Mouse (Mus musculus): ENCODE results near the gene Ccng2. TPM values are rescaled to one million over a fixed set of nuclear protein-coding genes. Genes with fewer than 3 reads are reported as not detected.
A peak's percentile ranks its signal among the peaks of the same experiment; 100 is the strongest.

Ccng2 gene
- polyA plus RNA-seq, 1 experiment from 2014 or later = 99.3 TPM

DNA sequence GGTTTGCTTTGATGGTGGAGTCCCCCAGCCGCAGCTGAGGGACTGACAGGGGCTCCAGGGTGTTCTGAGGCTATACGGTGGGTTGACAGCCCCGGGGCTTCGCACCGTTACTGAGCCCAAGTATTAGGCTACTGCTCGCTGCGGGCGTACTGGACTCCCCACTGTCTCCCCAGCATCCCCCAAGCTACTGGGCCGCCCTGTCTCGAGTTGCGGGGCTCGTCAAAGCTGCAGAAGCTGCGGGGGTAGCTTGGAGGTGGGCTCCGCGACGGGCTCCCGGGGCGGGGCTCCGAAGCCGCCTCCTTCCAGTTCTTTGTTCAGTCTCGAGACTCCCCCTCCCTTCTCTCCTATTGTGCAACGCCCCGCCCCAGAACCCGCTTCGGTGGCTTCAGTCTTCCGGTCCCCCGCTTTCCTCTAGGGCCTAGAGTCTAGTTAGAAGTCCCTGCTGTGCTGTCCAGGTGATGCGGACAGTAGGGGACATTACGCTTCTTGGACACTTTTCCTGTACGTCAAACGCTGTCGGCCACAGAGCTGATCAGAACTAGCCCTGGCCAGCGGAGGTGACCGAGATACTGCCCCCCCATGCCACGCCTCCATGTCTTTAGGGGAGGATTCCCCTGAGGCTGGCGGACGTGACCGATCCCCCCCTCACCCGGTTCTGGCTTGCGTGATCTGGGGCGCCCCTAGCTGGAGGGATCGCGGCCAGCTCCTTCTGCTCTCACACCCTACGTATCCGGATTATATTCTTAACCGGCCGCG, 972 bp downstream of the Ccng2 start:
- Histone ChIP-seq H3K4me1 (ENCODE audit: control insufficient read depth, insufficient read depth, low read length) (peaks cover 8% of the 10 kb centered on the region; the same call in 1 of the 2 replicates), H3K9ac (ENCODE audit: low read length) (peak overlapping the region; percentile 97), H3K4me2 (ENCODE audit: low read depth) (peak overlapping the region; percentile 62), H3K9me3 (ENCODE audit: control insufficient read depth, low read length) (no peaks in the 10 kb centered on the region), H3K27ac (ENCODE audit: low read depth, low read length) (peak overlapping the region; percentile 94), H3K27me3 (ENCODE audit: control insufficient read depth, insufficient read depth, low read length) (no peaks in the 10 kb centered on the region), H3K36me3 (ENCODE audit: control insufficient read depth, insufficient read depth, low read length) (peaks cover 12% of the 10 kb centered on the region), H3K4me3 (ENCODE audit: low read depth, low read length) (peak overlapping the region; percentile 98)
- WGBS = under 1% methylated on average over 48 of the region's 48 CpGs
- ATAC-seq (ENCODE audit: insufficient read depth, low FRiP score, low TSS enrichment) (peak; percentile 69), DNase-seq (ENCODE audit: low spot score) (peak; percentile 90)

DNA sequence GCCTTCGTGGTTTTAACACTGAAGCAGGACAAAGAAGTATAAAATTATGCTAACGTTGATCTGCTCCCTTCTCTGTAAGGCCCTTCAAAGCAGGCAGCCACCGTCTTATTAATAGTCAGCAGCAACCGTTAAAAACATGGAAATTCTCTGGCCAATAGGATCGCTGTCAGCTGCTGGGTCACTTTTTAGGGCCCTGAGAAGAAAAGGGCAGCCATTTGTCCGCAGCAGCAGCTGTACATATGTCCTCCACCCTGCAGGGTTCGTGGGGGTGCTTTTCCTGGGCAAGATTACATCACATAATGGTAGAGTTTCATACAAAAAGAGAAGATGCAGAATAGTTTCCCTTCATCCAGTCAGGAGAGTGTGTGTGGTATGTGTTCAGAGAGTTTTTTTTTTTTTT, 3.0 kb downstream of the Ccng2 start:
- Histone ChIP-seq H3K27me3 (ENCODE audit: control insufficient read depth, insufficient read depth, low read length) (no peaks in the 10 kb centered on the region), H3K4me3 (ENCODE audit: low read depth, low read length) (peak overlapping the region; percentile 98; the same call in 1 of the 2 replicates), H3K36me3 (ENCODE audit: control insufficient read depth, insufficient read depth, low read length) (peaks cover 25% of the 10 kb centered on the region), H3K27ac (ENCODE audit: low read depth, low read length) (no peak overlapping the region), H3K4me1 (ENCODE audit: control insufficient read depth, insufficient read depth, low read length) (peaks cover 8% of the 10 kb centered on the region; the same call in 1 of the 2 replicates), H3K4me2 (ENCODE audit: low read depth) (peak overlapping the region; percentile 62), H3K9me3 (ENCODE audit: control insufficient read depth, low read length) (no peaks in the 10 kb centered on the region), H3K9ac (ENCODE audit: low read length) (no peak overlapping the region)
- 55% methylated on average over 7 of the region's 7 CpGs for WGBS
- DNase-seq (ENCODE audit: low spot score) = peak; percentile 25
- no peak for ATAC-seq (ENCODE audit: insufficient read depth, low FRiP score, low TSS enrichment)

DNA sequence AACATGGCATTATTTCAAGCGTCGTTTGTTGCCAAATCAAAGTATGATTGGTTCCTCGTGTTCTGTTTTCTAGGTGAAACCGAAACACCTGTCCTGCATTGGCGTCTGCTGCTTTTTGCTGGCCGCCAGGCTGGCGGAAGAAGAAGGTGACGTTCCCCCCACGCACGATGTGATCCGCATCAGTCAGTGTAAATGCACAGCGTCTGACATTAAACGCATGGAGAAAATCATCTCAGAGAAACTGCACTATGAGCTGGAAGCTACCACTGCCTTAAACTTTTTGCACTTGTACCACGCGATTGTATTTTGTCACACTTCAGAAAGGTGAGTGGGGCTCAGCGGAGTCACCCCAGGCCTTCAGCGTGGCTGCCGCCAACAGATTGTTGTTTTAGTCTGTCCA, 3.7 kb downstream of the Ccng2 start:
- no peak for DNase-seq (ENCODE audit: low spot score)
- WGBS = 95% methylated on average over 18 of the region's 18 CpGs

DNA sequence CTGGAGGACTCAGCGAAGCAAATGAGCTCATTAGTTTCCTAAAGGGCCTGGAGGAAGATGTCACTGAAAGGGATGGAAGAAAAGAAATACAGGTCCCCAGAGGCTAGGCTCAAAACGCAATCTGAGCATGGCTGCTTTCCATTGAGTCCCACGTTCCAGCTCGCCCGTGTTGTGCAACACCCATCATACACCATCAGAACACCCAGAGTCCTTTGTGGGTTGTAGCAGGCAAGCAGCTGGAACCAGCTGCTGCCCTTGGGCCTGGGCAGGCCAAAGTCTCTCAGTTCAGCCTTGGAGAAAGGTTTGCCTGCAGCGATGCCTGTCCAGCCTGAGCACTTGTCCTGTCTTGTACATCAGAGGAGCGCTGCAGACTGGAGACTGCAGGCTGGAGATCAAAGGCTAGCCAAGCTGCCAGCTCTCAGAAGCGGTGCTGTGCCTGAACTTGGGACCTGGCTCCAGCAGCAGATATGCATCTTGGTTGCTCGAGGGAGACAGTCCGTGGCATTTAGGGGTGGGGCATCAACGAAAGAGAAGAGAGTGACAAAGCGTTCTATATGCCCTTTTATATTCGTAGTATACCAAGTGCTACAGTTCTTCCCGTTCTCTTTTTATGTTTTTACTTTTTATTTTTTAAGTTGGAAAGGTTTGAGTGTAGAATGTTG, 15.5 kb downstream of the Ccng2 start:
- 0 out of 2 replicates have a peak, but pooled peaks cover 3% of the 10 kb centered on the region for H3K36me3 ChIP-seq (ENCODE audit: control insufficient read depth, insufficient read depth, low read length)
- no peak overlapping the region for H3K4me3 ChIP-seq (ENCODE audit: low read depth, low read length)
- ATAC-seq (ENCODE audit: insufficient read depth, low FRiP score, low TSS enrichment) (no peak), DNase-seq (ENCODE audit: low spot score) (peak; percentile 12)
- H3K4me1 ChIP-seq (ENCODE audit: control insufficient read depth, insufficient read depth, low read length) = no peaks in the 10 kb centered on the region
- H3K9ac ChIP-seq (ENCODE audit: low read length) = no peak overlapping the region
- 83% methylated on average over 14 of the region's 14 CpGs for WGBS
- H3K27me3 ChIP-seq (ENCODE audit: control insufficient read depth, insufficient read depth, low read length) = no peaks in the 10 kb centered on the region
- H3K27ac ChIP-seq (ENCODE audit: low read depth, low read length) = no peak overlapping the region
- H3K9me3 ChIP-seq (ENCODE audit: control insufficient read depth, low read length) = no peaks in the 10 kb centered on the region
- H3K4me2 ChIP-seq (ENCODE audit: low read depth) = no peak overlapping the region

More for the DNA sequence above, 3.7 kb downstream of the Ccng2 start:
- H3K9ac ChIP-seq (ENCODE audit: low read length) = no peak overlapping the region
- peaks cover 8% of the 10 kb centered on the region; the same call in 1 of the 2 replicates for H3K4me1 ChIP-seq (ENCODE audit: control insufficient read depth, insufficient read depth, low read length)
- H3K27me3 ChIP-seq (ENCODE audit: control insufficient read depth, insufficient read depth, low read length) = no peaks in the 10 kb centered on the region
- no peak overlapping the region for H3K4me3 ChIP-seq (ENCODE audit: low read depth, low read length)
- ATAC-seq (ENCODE audit: insufficient read depth, low FRiP score, low TSS enrichment) = no peak
- H3K27ac ChIP-seq (ENCODE audit: low read depth, low read length) = no peak overlapping the region
- no peak overlapping the region for H3K4me2 ChIP-seq (ENCODE audit: low read depth)
- peaks cover 28% of the 10 kb centered on the region for H3K36me3 ChIP-seq (ENCODE audit: control insufficient read depth, insufficient read depth, low read length)
- no peaks in the 10 kb centered on the region for H3K9me3 ChIP-seq (ENCODE audit: control insufficient read depth, low read length)

DNA sequence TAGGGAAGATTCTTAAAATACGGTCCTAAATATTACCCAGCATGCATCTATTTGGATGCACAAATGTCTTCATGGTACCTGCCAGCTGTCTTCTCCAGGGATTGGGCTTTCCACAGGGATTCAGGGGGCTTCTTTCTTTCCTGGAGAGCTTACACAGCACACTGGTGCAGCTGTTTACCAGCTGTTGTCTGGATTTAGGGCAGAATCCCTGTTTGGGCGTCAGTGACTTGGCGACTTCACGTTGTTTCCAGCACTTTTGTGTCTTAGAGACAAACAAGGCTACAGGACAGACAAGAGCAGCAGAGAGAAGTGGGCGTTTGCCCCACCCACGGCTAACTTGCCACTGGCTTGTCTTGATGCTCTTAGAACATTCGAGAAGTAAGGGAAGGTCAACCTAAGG, 16.1 kb downstream of the Ccng2 start:
- no peak for ATAC-seq (ENCODE audit: insufficient read depth, low FRiP score, low TSS enrichment)

DNA sequence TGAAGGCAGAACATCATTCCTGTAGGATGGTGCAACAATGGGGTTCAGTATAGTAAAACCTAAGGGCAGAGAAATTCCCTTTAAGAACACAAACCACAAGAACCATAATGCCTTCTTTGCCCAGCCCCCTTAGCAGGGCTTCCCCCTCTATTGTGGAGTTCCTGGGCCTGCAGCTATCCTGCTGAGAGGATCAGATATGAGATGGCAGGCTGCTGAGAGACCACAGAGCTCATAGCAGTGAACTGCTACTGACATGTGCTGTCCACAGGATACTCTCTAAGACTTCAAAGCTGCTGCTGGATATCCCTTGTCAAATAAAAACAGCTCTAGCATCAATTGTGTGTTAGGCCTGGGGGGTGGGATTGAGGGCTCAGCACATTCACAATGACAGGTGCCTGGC, 21.5 kb downstream of the Ccng2 start:
- H3K27me3 ChIP-seq (ENCODE audit: control insufficient read depth, insufficient read depth, low read length) = no peaks in the 10 kb centered on the region
- H3K4me3 ChIP-seq (ENCODE audit: low read depth, low read length) = no peak overlapping the region
- no peaks in the 10 kb centered on the region for H3K36me3 ChIP-seq (ENCODE audit: control insufficient read depth, insufficient read depth, low read length)
- DNase-seq (ENCODE audit: low spot score) (no peak), ATAC-seq (ENCODE audit: insufficient read depth, low FRiP score, low TSS enrichment) (no peak)
- no peak overlapping the region for H3K27ac ChIP-seq (ENCODE audit: low read depth, low read length)
- H3K4me1 ChIP-seq (ENCODE audit: control insufficient read depth, insufficient read depth, low read length) = no peaks in the 10 kb centered on the region
- H3K9ac ChIP-seq (ENCODE audit: low read length) = no peak overlapping the region
- H3K4me2 ChIP-seq (ENCODE audit: low read depth) = no peak overlapping the region
- 0 out of 2 replicates have a peak, but pooled peaks cover 5% of the 10 kb centered on the region for H3K9me3 ChIP-seq (ENCODE audit: control insufficient read depth, low read length)

More for the DNA sequence above, 16.1 kb downstream of the Ccng2 start:
- no peak overlapping the region for H3K9ac ChIP-seq (ENCODE audit: low read length)
- 84% methylated on average over 7 of the region's 7 CpGs for WGBS
- no peaks in the 10 kb centered on the region for H3K9me3 ChIP-seq (ENCODE audit: control insufficient read depth, low read length)
- no peaks in the 10 kb centered on the region for H3K4me1 ChIP-seq (ENCODE audit: control insufficient read depth, insufficient read depth, low read length)
- no peak for DNase-seq (ENCODE audit: low spot score)
- H3K36me3 ChIP-seq (ENCODE audit: control insufficient read depth, insufficient read depth, low read length) = no peaks in the 10 kb centered on the region
- H3K27ac ChIP-seq (ENCODE audit: low read depth, low read length) = no peak overlapping the region
- H3K4me2 ChIP-seq (ENCODE audit: low read depth) = no peak overlapping the region
- H3K4me3 ChIP-seq (ENCODE audit: low read depth, low read length) = no peak overlapping the region
- no peaks in the 10 kb centered on the region for H3K27me3 ChIP-seq (ENCODE audit: control insufficient read depth, insufficient read depth, low read length)

DNA sequence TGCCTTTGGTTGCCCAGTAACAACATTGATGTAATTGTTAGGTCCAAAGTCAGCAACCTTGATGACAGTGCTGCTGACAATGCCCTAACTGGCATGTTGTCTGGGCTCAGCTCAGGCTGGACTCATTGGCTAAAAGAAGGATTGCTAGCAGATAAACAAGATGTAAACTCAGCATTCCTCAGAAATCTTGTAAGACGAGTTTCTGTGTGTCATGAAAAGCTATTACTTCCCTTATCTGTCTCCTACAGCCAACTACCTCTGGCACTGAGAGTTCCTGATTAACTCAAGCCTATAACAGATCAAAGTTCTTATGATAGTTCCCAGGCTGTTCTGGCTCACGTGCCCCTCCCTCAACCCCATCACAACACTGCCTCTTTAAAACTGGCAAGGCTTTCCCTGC, 23.2 kb downstream of the Ccng2 start:
- no peaks in the 10 kb centered on the region for H3K4me1 ChIP-seq (ENCODE audit: control insufficient read depth, insufficient read depth, low read length)
- H3K4me3 ChIP-seq (ENCODE audit: low read depth, low read length) = no peak overlapping the region
- ATAC-seq (ENCODE audit: insufficient read depth, low FRiP score, low TSS enrichment) (no peak), DNase-seq (ENCODE audit: low spot score) (no peak)
- no peak overlapping the region for H3K27ac ChIP-seq (ENCODE audit: low read depth, low read length)
- WGBS = 66% methylated on average over 2 of the region's 2 CpGs
- no peaks in the 10 kb centered on the region for H3K27me3 ChIP-seq (ENCODE audit: control insufficient read depth, insufficient read depth, low read length)
- H3K9ac ChIP-seq (ENCODE audit: low read length) = no peak overlapping the region
- no peaks in the 10 kb centered on the region for H3K36me3 ChIP-seq (ENCODE audit: control insufficient read depth, insufficient read depth, low read length)
- H3K4me2 ChIP-seq (ENCODE audit: low read depth) = no peak overlapping the region
- 0 out of 2 replicates have a peak, but pooled peaks cover 5% of the 10 kb centered on the region for H3K9me3 ChIP-seq (ENCODE audit: control insufficient read depth, low read length)

DNA sequence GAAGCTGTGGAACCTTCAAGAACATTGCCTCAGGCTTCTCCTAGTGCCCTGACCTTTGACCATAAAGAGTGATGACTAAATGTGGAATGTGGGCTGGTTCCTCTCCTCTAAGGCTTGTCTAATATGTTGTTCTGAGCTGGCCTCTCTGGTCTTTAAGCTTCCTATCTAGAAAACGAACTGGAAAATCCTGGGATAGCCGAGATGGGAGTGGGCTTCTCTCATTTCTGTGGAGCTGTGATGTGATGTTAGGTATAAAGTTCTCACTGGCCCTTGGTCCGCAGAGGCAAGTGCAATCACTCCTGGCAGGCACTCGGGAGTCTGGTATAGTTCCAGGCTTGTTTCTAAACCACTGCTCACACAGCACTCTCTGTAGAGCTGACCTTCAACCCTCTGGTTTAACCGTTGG, 29.3 kb downstream of the Ccng2 start:
- H3K4me2 ChIP-seq (ENCODE audit: low read depth) = no peak overlapping the region
- 0 out of 2 replicates have a peak, but pooled peaks cover 5% of the 10 kb centered on the region for H3K9me3 ChIP-seq (ENCODE audit: control insufficient read depth, low read length)
- H3K4me3 ChIP-seq (ENCODE audit: low read depth, low read length) = no peak overlapping the region
- no peaks in the 10 kb centered on the region for H3K27me3 ChIP-seq (ENCODE audit: control insufficient read depth, insufficient read depth, low read length)
- WGBS = 77% methylated on average over 5 of the region's 5 CpGs
- ATAC-seq (ENCODE audit: insufficient read depth, low FRiP score, low TSS enrichment) (no peak), DNase-seq (ENCODE audit: low spot score) (no peak)
- H3K27ac ChIP-seq (ENCODE audit: low read depth, low read length) = no peak overlapping the region
- H3K36me3 ChIP-seq (ENCODE audit: control insufficient read depth, insufficient read depth, low read length) = no peaks in the 10 kb centered on the region
- no peaks in the 10 kb centered on the region for H3K4me1 ChIP-seq (ENCODE audit: control insufficient read depth, insufficient read depth, low read length)
- H3K9ac ChIP-seq (ENCODE audit: low read length) = no peak overlapping the region

Measured in neural tube, embryonic 11.5 days (tissue).